In genomic region chr4:137754446-137754845, GRCm38 (mm10) we compare ENCODE assay signal across 15 mouse cellular contexts.
"Had no signal": no experiment of that assay in that cellular context is flagged by ENCODE, and none has a peak within 500 bp of the region (broad histone marks: within the 10 kb centered on the region; RNA-seq: fewer than 3 reads in every experiment).

No protein-coding gene starts in this region.

- H3K36me3 ChIP-seq: limb, embryonic 13.5 days; liver, embryonic 15.5 days; midbrain, embryonic 15.5 days; neural tube, embryonic 12.5 days had no signal

- H3K4me1 ChIP-seq: neural tube, embryonic 12.5 days had no signal

- H3K4me2 ChIP-seq: limb, embryonic 13.5 days; lung, embryonic 14.5 days; midbrain, embryonic 15.5 days; neural tube, embryonic 12.5 days had no signal

- H3K9ac ChIP-seq: limb, embryonic 13.5 days; lung, embryonic 14.5 days; midbrain, embryonic 15.5 days; neural tube, embryonic 12.5 days had no signal

- H3K4me3 ChIP-seq: layer of hippocampus, adult 2 months; limb, embryonic 13.5 days; liver, embryonic 15.5 days; midbrain, embryonic 10.5 days; midbrain, embryonic 15.5 days; neural tube, embryonic 12.5 days had no signal

- ATAC-seq: hindbrain, postnatal 0 days; midbrain, embryonic 15.5 days had no signal

- H3K27ac ChIP-seq: hindbrain, postnatal 0 days; layer of hippocampus, adult 2 months; limb, embryonic 13.5 days; midbrain, embryonic 10.5 days; midbrain, embryonic 15.5 days; neural tube, embryonic 12.5 days had no signal

- H3K9me3 ChIP-seq: limb, embryonic 13.5 days; liver, embryonic 15.5 days; midbrain, embryonic 10.5 days; midbrain, embryonic 15.5 days; neural tube, embryonic 12.5 days had no signal

- H3K27me3 ChIP-seq: limb, embryonic 13.5 days; midbrain, embryonic 15.5 days; neural tube, embryonic 12.5 days had no signal

- DNase-seq: left cerebral cortex, postnatal 4 days; lung, embryonic 14.5 days; lung, postnatal 10 days; lung, postnatal 4 days; right cerebral cortex, postnatal 4 days; spleen, adult 18-20 months; thymus, adult 2 months; thymus, postnatal 25 days had no signal
